Mouse (Mus musculus) G1E (cell line): ENCODE measurements around the gene Klk9.

ENCODE experiments used
- CTCF ChIP-seq: IDR thresholded peaks from 2 replicates; pipeline ENCODE4 v1.5.1; 2012; ENCODE audit warnings: low read depth, low read length, inconsistent platforms, mixed read lengths
- GATA1 ChIP-seq: IDR thresholded peaks from 2 replicates; pipeline ENCODE4 v1.6.1; 2012; ENCODE audit warnings: borderline replicate concordance, low read length, inconsistent platforms, mixed read lengths
- GATA2 ChIP-seq: IDR thresholded peaks from 2 replicates; pipeline ENCODE4 v1.6.1; 2012; ENCODE audit warnings: low read depth, low read length, inconsistent platforms, borderline replicate concordance
- POLR2AphosphoS5 ChIP-seq: IDR thresholded peaks from 2 replicates; pipeline ENCODE4 v1.6.1; 2012; ENCODE audit warnings: low read depth, low read length, inconsistent platforms; ENCODE audit not compliant: insufficient replicate concordance
- TAL1 ChIP-seq: conservative IDR thresholded peaks from 2 replicates; pipeline ENCODE4 v1.6.1; 2012; ENCODE audit warnings: low read depth, low read length, inconsistent platforms, mixed read lengths

DNA sequence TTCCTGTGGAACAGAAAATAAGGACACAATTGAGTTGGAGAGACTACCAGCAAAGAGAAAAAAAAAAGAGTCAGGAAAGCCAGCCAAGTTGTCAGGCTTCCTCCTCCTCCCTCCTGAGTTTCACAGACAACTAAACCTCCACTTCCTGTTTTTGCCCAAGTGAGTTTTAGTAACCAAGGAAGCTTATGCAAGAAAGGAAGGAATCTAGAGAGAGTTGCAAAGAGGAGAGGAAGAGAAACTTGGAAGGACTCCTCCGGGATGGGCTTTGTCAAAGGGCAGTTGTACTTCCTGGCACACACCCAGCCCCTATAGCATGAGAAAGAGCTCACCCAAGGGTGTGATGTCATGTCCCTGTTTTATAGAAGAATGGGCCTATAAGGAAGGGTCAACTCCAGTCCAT is 43.9 kb upstream of the Klk9 start:
- TF ChIP-seq TAL1 (no peak), CTCF (no peak), GATA1 (no peak), GATA2 (no peak), POLR2AphosphoS5 (no peak)
